Mouse (Mus musculus) bone marrow macrophage, adult 2 months (primary cell): ENCODE results near the gene Olfr187. TPM values are rescaled to one million over a fixed set of nuclear protein-coding genes. Genes with fewer than 3 reads are reported as not detected.
"Not testable (repeated sequence)": the region's sequence is repeated elsewhere in the genome, so short reads cannot be mapped to it uniquely, and the experiment has no call there.

Experiments
- H3K27ac ChIP-seq: 2 replicates; pipeline ENCODE4 v1.5.1; 2012; ENCODE audit warnings: low read depth, low read length; ENCODE audit not compliant: insufficient read depth
- H3K4me1 ChIP-seq: 2 replicates; pipeline ENCODE4 v1.6.1; 2012; ENCODE audit warnings: low read length; ENCODE audit not compliant: control insufficient read depth, insufficient read depth
- H3K4me3 ChIP-seq: 2 replicates; pipeline ENCODE4 v1.5.1; 2012; ENCODE audit warnings: mild to moderate bottlenecking, low read length, moderate library complexity; ENCODE audit not compliant: insufficient read depth
- CTCF ChIP-seq: IDR thresholded peaks from 2 replicates; pipeline ENCODE4 v1.5.1; 2012; ENCODE audit warnings: low read depth, mild to moderate bottlenecking, low read length, moderate library complexity
- POLR2A ChIP-seq: IDR thresholded peaks from 2 replicates; pipeline ENCODE4 v1.6.1; 2012; ENCODE audit warnings: mild to moderate bottlenecking, low read depth, low read length, borderline replicate concordance
- polyA plus RNA-seq: library from polyadenylated mRNA; stranded (reverse); fragments of >200 nt; gene quantifications from 2 replicates; pipeline ENCODE4 v1.2.4, GENCODE M21; 2012; ENCODE audit not compliant: missing spikeins, insufficient read depth, insufficient read length

Gene Olfr187
- not detected in 2 replicates for polyA plus RNA-seq

GRCm38 (mm10) chr16:59039710-59040109, at the start of gene Olfr187:
Gene Olfr187 (minus strand): TSS chr16:59039767.
- TF ChIP-seq POLR2A (no peak), CTCF (no peak)
- Histone ChIP-seq H3K4me3 (no peak within 1 kb of the TSS), H3K27ac (no peak within 1 kb of the TSS), H3K4me1 (no peaks in the 10 kb centered on the region)

GRCm38 (mm10) chr16:59081113-59081512, 41.5 kb upstream of the Olfr187 start:
- not testable (repeated sequence) for H3K27ac ChIP-seq, H3K4me1 ChIP-seq, H3K4me3 ChIP-seq

- TF ChIP-seq CTCF (no peak), POLR2A (no peak)
- no peak within 1 kb of the TSS for H3K4me3 ChIP-seq
Measured at GRCm38 (mm10) chr16:59077905-59078304, 38.3 kb upstream of the Olfr187 start, which contains the start of gene Olfr190. Gene Olfr190 (minus strand): TSS chr16:59078005.

GRCm38 (mm10) chr16:59073520-59073919, 34.0 kb upstream of the Olfr187 start:
- H3K4me1 ChIP-seq = no peaks in the 10 kb centered on the region
- H3K27ac ChIP-seq = no peak overlapping the region
- TF ChIP-seq CTCF (no peak), POLR2A (no peak)
- H3K4me3 ChIP-seq = no peak overlapping the region

More at GRCm38 (mm10) chr16:59077905-59078304, 38.3 kb upstream of the Olfr187 start, which contains the start of gene Olfr190:
- no peaks in the 10 kb centered on the region for H3K4me1 ChIP-seq
- no peak within 1 kb of the TSS for H3K27ac ChIP-seq

- no peak overlapping the region for H3K4me3 ChIP-seq
- no peak overlapping the region for H3K27ac ChIP-seq
- TF ChIP-seq POLR2A (no peak), CTCF (no peak)
- no peaks in the 10 kb centered on the region for H3K4me1 ChIP-seq
Measured at GRCm38 (mm10) chr16:59071755-59072154, 32.2 kb upstream of the Olfr187 start.

GRCm38 (mm10) chr16:59062411-59062810, 22.8 kb upstream of the Olfr187 start:
- not testable (repeated sequence) for H3K4me1 ChIP-seq, H3K27ac ChIP-seq, H3K4me3 ChIP-seq

GRCm38 (mm10) chr16:59049286-59049685, 9.7 kb upstream of the Olfr187 start:
- not testable (repeated sequence) for H3K4me3 ChIP-seq, H3K27ac ChIP-seq, H3K4me1 ChIP-seq

- H3K4me3 ChIP-seq = no peak overlapping the region
- TF ChIP-seq CTCF = no peak
- no peak for TF ChIP-seq POLR2A
- H3K4me1 ChIP-seq = no peaks in the 10 kb centered on the region
- no peak overlapping the region for H3K27ac ChIP-seq
Measured at GRCm38 (mm10) chr16:59048860-59049259, 9.3 kb upstream of the Olfr187 start.

GRCm38 (mm10) chr16:59047579-59047978, 8.0 kb upstream of the Olfr187 start:
- Histone ChIP-seq H3K4me3 (no peak overlapping the region), H3K27ac (no peak overlapping the region), H3K4me1 (no peaks in the 10 kb centered on the region)
- TF ChIP-seq POLR2A (no peak), CTCF (no peak)

- Histone ChIP-seq H3K4me1 (no peaks in the 10 kb centered on the region), H3K4me3 (no peak overlapping the region), H3K27ac (no peak overlapping the region)
- TF ChIP-seq CTCF = no peak
- no peak for TF ChIP-seq POLR2A
Measured at GRCm38 (mm10) chr16:59045835-59046234, 6.3 kb upstream of the Olfr187 start.

GRCm38 (mm10) chr16:59030191-59030590, 9.4 kb downstream of the Olfr187 start, which contains the start of gene Olfr186:
Gene Olfr186 (minus strand): TSS chr16:59030291.
- Histone ChIP-seq H3K27ac (no peak within 1 kb of the TSS), H3K4me3 (no peak within 1 kb of the TSS), H3K4me1 (no peaks in the 10 kb centered on the region)
- TF ChIP-seq CTCF = no peak
